Mouse (Mus musculus) T-cell, adult 66 days (primary cell): ENCODE measurements around the gene Wdr75. TPM values are rescaled to one million over a fixed set of nuclear protein-coding genes. Genes with fewer than 3 reads are reported as not detected.

Experiments used
- total RNA-seq, 2 experiments: library from RNA; stranded (reverse); gene quantifications; 3 replicates in 1 of 2; 4 replicates in 1 of 2; pipeline ENCODE4 v1.2.4; 2023

Wdr75 gene
- 10 to 100 TPM; 66.9 to 80.8 TPM for total RNA-seq

GRCm38 (mm10) chr1:45794969-45795908 lies at the start of gene Wdr75:
Wdr75 (plus strand) TSS chr1:45795166.

Other genes starting within 250 kb of the Wdr75 start
- not detected for gene Gm5269, start 95.1 kb downstream of the Wdr75 start, total RNA-seq
- 10 to 100 TPM in 1 of 2 experiments, 1 to 10 TPM in 1; 4.5 to 10.1 TPM for gene Slc40a1, start 131.4 kb downstream of the Wdr75 start, total RNA-seq